Mouse (Mus musculus) adipocyte (in vitro differentiated cells): ENCODE results near the gene Abcg4.

ENCODE experiments used
- DNase-seq: peaks from one replicate; pipeline ENCODE4 v3.0.0-alpha.2; 2016; ENCODE audit warnings: low spot score

Gene Abcg4

GRCm38 (mm10) chr9:44240399-44240798, 48.0 kb downstream of the Abcg4 start, which contains the start of gene Ccdc153:
Gene Ccdc153 (plus strand): TSS chr9:44240676.
- DNase-seq: no peak

DNA sequence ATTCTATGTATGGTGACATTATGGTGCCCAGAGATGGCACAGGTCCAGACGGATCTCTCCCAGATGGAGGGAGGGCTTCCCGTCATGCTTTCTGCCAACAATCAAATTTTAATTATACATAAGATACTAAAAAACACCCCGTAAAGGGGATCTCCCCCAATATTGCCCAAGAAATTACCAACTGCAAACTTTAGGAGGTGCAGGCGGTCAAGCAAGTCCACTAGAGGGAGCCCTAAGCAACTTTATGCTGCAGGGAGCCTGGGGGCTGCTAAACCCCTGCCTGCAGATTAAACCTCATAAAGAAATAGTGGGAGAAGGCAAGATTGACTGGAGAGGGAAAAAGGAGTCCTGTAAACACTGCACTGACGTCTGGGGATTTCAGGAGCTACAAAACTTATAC, 49.0 kb downstream of the Abcg4 start:
- DNase-seq: peak; percentile 62

DNA sequence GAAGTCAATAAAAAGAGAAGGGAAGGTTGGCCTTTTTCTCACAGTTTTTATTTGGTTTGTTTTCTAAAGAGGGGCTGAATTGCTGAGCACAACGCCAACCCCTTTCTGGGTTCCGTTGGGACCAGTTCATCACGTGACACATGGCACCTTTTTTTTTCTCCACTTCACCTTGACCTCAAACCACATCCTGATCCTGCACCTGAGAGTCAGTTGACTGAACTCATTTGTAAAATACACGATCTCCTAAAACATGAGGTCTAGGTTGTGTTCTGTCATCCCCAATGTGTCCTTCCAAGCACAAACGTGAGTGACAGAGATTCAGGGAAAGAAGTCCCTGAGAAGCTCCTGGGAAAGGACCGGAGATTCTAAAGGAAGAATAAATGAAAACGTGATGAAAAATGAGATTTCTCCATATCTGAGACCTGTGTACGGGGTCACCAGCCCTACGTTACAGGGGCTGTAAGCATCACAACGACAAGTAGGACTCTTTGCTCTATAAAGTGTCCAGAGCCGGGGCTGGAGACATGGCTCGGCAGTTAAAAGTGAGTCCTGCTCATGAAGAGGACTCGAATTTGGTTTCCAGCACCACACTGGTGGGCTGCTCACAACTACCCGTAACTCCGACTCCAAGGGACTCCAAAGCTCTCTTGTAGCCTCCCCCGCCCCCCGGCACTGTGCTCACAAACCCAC, 49.8 kb downstream of the Abcg4 start:
- no peak for DNase-seq

DNA sequence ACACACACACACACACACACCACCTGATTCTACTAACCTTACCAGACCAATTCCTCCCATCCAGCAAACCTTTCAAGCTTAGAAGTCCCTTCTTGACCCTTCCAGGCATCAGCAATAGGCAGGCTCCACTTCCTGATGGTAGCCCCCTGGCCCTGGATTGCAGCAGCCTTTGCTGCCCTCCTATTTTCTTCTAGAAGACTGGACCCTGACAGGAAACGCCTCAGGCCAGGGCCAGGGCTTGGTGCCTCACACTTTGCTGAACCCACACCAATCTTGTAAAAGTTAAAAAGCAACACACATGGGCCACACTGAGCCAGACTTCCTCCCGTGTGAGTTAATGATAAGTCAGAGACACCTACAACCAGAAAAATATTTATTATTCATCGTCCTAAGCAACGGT, 51.3 kb downstream of the Abcg4 start:
- no peak for DNase-seq

- DNase-seq: no peak
Measured at GRCm38 (mm10) chr9:44236601-44237000, 51.8 kb downstream of the Abcg4 start.

DNA sequence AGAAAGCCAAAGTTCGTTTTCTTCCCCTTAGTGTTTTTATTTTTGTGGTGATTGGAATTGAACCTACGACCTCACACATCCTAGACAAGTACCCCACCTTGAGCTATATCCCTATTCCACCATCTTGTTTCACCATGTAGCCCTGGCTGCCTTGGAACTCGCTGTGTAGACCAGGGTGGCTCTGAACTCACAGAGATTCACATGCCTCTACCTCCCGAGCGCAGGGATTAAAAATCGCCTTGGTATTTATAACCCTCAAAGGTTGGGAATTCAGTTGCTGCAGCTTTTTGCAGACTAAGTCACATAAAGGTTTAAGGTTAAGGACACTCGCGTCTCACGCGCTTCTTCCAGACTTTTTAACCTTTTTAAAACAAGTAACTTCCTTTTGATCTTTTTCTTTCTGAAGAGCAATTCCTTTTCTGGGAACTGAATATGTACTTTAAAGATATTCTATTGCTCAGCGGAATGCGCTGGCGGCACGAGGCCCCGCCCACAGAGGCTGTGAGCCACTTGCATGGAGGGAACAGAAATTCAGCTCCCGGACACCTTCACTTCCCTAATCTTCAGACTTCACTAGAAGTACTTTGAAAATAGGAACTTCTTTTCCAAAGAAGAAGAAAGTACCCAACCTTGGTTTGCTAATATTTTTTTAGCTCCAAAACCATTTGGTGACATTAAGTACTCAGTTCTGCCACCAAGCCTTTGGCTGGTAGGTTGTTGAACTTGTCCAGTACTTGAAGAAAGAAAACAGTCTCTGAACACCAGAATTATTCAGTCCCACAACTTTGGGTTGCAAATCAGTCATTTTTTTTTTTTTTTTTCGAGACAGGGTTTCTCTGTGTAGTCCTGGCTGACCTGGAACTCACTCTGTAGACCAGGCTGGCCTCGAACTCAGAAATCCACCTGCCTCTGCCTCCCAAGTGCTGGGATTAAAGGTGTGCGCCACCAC, 53.7 kb downstream of the Abcg4 start:
- no peak for DNase-seq

DNA sequence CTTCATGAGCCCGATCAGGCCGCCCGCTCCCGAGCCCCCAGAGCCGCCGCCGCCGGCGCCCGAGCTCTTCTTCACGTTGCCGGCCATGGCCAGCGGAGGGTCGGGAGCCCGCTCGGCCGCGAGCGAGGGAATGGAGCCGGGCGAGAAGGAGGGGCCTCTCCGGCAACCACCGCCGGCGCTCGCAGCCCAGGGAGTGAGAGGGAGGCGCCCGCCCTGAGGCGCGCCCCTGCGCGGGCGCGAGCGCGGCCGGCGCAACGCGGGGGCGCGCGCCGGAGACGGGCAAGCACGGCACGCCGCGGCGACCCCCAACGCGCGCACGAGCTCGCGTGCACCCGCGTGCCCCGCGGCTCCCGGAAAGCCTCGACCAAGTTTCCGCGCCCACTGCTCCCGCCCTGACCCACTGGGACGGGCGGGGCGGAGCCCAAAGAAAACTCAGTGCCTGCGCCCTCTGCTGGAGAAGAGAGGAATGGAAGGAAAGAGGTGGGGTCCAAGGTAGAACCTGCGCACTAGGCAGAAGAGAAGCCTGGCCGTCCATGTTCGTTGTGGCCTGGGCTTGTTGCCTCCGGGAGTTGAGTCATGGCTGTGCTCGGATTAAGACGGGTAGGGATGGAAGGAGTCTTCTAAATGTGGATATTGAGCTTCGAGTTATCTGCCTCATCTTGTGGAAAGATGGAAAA, 54.5 kb downstream of the Abcg4 start, which contains the start of gene Cbl:
Cbl (minus strand) TSS at position 248 of the 677 bp plus-strand sequence.
- peak; percentile 99 for DNase-seq

DNA sequence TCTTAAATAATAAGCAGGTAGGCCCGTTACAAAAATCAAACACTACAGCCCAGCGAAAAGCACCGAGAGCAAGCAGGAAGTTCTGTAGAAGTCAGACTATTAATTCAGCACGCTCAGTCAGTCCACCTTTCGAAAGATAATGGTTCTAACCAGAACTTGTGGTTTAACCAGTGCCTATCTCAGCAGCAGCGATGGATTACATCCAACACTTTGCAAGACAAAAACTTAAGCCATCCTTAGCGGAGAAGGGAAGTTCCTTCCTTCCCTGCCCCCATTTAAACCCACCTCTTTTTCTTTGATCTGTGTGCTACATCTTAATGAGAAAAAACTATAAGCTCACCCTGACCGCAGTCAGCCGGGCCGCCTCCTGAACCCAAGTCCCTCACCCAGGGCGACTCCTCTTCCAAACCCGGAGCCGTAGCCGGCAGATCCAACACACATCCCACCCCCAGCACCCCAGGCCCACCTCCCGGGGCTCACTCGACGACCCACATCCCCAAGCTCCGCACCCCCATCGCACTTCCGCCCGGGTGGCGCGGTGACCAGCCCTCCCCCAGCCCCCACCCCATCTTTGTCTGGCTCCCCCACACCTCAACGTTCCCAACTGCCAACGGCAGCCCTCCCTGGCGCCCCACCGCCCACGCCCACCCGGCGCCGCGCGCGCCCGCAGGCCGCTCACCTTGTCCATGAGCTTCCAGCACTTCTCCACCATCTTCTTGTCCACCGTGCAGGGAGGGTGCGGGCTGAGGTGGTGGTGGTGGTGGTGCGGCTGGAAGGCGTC, 55.2 kb downstream of the Abcg4 start:
- peak; percentile 44 for DNase-seq

DNA sequence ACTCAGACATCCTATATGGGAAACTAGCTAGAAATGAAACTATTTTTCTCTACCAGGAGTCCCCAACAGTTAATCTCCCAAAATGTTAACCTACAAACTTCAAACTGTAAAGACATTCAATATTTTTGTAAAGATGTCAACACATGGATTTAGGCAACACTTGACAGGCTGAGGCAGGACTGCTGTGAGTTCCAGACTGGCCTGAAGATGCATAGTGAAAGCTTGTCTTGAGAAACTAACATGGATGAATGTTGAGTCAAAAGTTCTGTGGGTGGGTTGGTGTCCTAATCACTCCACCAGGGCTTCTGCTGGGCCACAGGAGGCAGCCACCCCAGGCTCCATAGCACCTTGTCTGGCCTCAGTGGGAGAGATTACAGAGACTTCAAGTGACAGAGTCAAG, 56.8 kb downstream of the Abcg4 start:
- DNase-seq: peak; percentile 35

DNA sequence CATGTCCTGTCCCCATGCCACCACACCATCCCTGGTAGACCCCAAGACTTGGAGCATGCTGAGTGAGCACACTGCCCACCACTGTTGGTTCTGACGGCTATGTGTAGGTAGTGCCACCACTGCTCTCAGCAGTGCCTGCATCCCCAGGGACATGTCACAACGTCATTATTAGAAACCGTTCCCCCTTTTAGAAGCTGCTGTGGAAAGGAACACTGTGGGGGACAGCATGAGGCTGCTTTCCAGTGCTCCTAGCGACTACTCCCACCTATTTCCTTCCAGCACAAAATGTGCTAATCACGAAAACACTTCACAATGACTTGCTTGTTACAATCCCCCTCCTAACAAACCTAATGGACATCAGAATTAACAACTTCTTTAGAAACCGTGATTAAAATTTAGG, 62.4 kb downstream of the Abcg4 start:
- DNase-seq: no peak
